Mouse (Mus musculus) spleen, adult 2 months (tissue): ENCODE data around the gene Rph3a.

Source experiments
- CTCF ChIP-seq: fragments of 200-500 bp; IDR thresholded peaks from 2 replicates; pipeline ENCODE4 v1.5.1; 2011; ENCODE audit warnings: mild to moderate bottlenecking, inconsistent platforms; ENCODE audit not compliant: insufficient read depth, insufficient read length, insufficient replicate concordance; ENCODE audit errors: extremely low read depth
- POLR2A ChIP-seq: fragments of 200-500 bp; IDR thresholded peaks from 2 replicates; pipeline ENCODE4 v1.6.1; 2011; ENCODE audit warnings: low read depth, low read length, inconsistent platforms

DNA sequence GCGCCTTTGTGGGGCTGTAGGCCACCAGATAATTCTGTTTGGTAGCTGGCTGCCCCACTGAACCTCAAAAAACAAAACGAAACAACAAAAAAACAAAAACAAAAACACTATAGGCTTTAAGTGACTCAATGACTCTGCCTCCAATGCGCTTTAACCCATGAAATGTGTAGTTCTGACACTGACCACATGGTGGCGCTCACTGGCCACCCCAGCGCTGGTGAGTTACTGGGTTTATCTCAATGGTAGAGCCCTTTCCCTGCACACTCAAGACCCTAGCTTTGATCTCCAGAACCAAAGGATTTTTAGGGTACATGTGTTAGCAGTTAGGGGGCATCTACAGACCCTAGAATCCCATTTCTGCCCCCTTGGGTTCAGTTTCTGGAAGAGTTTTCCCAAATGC lies 55.9 kb downstream of the Rph3a start:
- TF ChIP-seq CTCF: peak; percentile 55; the same call in 1 of the 2 replicates
- TF ChIP-seq POLR2A: no peak
